Comparison of ENCODE assay signal across 28 mouse cellular contexts in genomic region chr11:17647441-17647840, GRCm38 (mm10).
"Had no signal": no experiment of that assay in that cellular context is flagged by ENCODE, and none has a peak within 500 bp of the region (broad histone marks: within the 10 kb centered on the region; RNA-seq: fewer than 3 reads in every experiment).

No protein-coding gene starts in this region.

- H3K4me3 ChIP-seq: embryonic facial prominence, embryonic 10.5 days; embryonic facial prominence, embryonic 12.5 days; embryonic facial prominence, embryonic 13.5 days; embryonic facial prominence, embryonic 15.5 days; erythroblast, embryonic 14.5 days; forebrain, embryonic 10.5 days; forebrain, embryonic 12.5 days; forebrain, embryonic 13.5 days; forebrain, embryonic 15.5 days; gastrocnemius, adult 2 months; heart, adult 2 months had no signal

- ATAC-seq: forebrain, embryonic 13.5 days; forebrain, embryonic 14.5 days; forebrain, embryonic 15.5 days; forebrain, embryonic 16.5 days; forebrain, postnatal 0 days had no signal

- H3K27ac ChIP-seq: embryonic facial prominence, embryonic 10.5 days; embryonic facial prominence, embryonic 12.5 days; embryonic facial prominence, embryonic 13.5 days; embryonic facial prominence, embryonic 15.5 days; forebrain, embryonic 10.5 days; forebrain, embryonic 12.5 days; forebrain, embryonic 13.5 days; forebrain, embryonic 15.5 days; gastrocnemius, adult 2 months; heart, adult 2 months had no signal

- H3K27me3 ChIP-seq: embryonic facial prominence, embryonic 12.5 days; embryonic facial prominence, embryonic 13.5 days; embryonic facial prominence, embryonic 15.5 days; forebrain, embryonic 12.5 days; forebrain, embryonic 13.5 days; forebrain, embryonic 15.5 days had no signal

- H3K9me3 ChIP-seq: embryonic facial prominence, embryonic 10.5 days; embryonic facial prominence, embryonic 12.5 days; embryonic facial prominence, embryonic 13.5 days; embryonic facial prominence, embryonic 15.5 days; forebrain, embryonic 10.5 days; forebrain, embryonic 12.5 days; forebrain, embryonic 13.5 days; forebrain, embryonic 15.5 days had no signal

- H3K4me1 ChIP-seq: embryonic facial prominence, embryonic 10.5 days; embryonic facial prominence, embryonic 12.5 days; embryonic facial prominence, embryonic 13.5 days; embryonic facial prominence, embryonic 15.5 days; forebrain, embryonic 10.5 days; forebrain, embryonic 12.5 days; forebrain, embryonic 13.5 days; forebrain, embryonic 15.5 days had no signal

- H3K9ac ChIP-seq: embryonic facial prominence, embryonic 12.5 days; embryonic facial prominence, embryonic 13.5 days; embryonic facial prominence, embryonic 15.5 days; forebrain, embryonic 12.5 days; forebrain, embryonic 13.5 days; forebrain, embryonic 15.5 days; forebrain, postnatal 0 days had no signal

- H3K36me3 ChIP-seq: embryonic facial prominence, embryonic 10.5 days; embryonic facial prominence, embryonic 12.5 days; embryonic facial prominence, embryonic 13.5 days; embryonic facial prominence, embryonic 15.5 days; forebrain, embryonic 10.5 days; forebrain, embryonic 12.5 days; forebrain, embryonic 15.5 days had no signal

- H3K4me2 ChIP-seq: embryonic facial prominence, embryonic 12.5 days; embryonic facial prominence, embryonic 13.5 days; embryonic facial prominence, embryonic 15.5 days; forebrain, embryonic 12.5 days; forebrain, embryonic 13.5 days; forebrain, embryonic 15.5 days had no signal

- DNase-seq: cerebellum, adult 8-10 months; cerebellum, adult 9-10 months; cerebellum, adult 9-11 months; cerebellum, postnatal 10 days; cerebellum, postnatal 14 days; cerebellum, postnatal 25 days; cerebellum, postnatal 36 days; embryo, embryonic 11 days; forebrain, postnatal 0 days; gastrocnemius, adult 2 months; gastrocnemius, postnatal 10 days; gastrocnemius, postnatal 14 days; gastrocnemius, postnatal 25 days; gastrocnemius, postnatal 36 days; heart, adult 11 months; heart, adult 18-20 months; heart, adult 2 months had no signal
